Mouse (Mus musculus): ENCODE measurements around the gene Gjd3. TPM values are rescaled to one million over a fixed set of nuclear protein-coding genes. Genes with fewer than 3 reads are reported as not detected.
A peak's percentile ranks its signal among the peaks of the same experiment; 100 is the strongest.

Gjd3 gene
- polyA plus RNA-seq (2015; fragmentation: Nextera tagmentation; extraction: Ambion mirVana): 0.58 and 0.99 TPM in 2 replicates

GRCm38 (mm10) chr11:98982773-98983133 is at the start of gene Gjd3:
Gjd3 (minus strand) TSS chr11:98983016.
- H3K27me3 ChIP-seq: peaks cover 39% of the 10 kb centered on the region
- H3K4me3 ChIP-seq (replicated peaks): peak within 1 kb of the TSS; percentile 59
- WGBS: 1% methylated on average over 28 of the region's 28 CpGs

DNA sequence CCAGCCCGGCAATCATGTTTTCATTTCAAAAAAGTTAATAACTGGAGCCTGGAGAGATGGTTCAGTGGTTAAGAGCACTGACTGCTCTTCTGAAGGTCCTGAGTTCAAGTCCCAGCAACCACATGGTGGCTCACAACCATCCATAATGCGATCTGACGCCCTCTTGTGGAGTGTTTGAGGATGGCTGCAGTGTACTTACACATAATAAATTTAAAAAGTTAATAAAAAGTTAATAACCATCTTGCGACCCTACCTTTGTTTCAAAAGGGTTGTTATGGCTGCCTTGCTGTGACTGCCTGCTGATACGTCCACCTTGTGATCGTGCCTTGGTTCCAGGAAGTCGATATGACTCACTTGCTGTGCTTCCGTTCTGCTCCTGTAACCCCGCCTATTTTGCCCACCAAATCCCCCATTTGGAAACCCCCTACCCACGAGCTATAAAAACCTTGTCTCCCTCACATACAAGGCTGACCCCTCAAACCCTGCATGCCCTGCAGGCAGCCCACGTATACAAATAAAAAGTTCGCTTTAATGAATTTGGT is 44.2 kb upstream of the Gjd3 start:
- whole genome bisulfite sequencing: 92% methylated on average over 12 of the region's 12 CpGs
- Histone ChIP-seq H3K9me3 (no peaks in the 10 kb centered on the region), H3K36me3 (no peaks in the 10 kb centered on the region), H3K9ac (replicated peaks) (no peak overlapping the region), H3K4me2 (replicated peaks) (no peak overlapping the region), H3K4me1 (replicated peaks) (peaks cover 21% of the 10 kb centered on the region), H3K27ac (no peak overlapping the region), H3K4me3 (replicated peaks) (no peak overlapping the region), H3K27me3 (no peaks in the 10 kb centered on the region)
- no peak for ATAC-seq

More at GRCm38 (mm10) chr11:98982773-98983133, at the start of gene Gjd3:
- ATAC-seq: no peak; the same call in none of the 2 replicates
- Histone ChIP-seq H3K4me1 (replicated peaks) (peaks cover 20% of the 10 kb centered on the region), H3K9me3 (no peaks in the 10 kb centered on the region), H3K9ac (replicated peaks) (peak within 1 kb of the TSS; percentile 79), H3K4me2 (replicated peaks) (peak within 1 kb of the TSS; percentile 87), H3K27ac (peak within 1 kb of the TSS; percentile 92), H3K36me3 (no peaks in the 10 kb centered on the region)

DNA sequence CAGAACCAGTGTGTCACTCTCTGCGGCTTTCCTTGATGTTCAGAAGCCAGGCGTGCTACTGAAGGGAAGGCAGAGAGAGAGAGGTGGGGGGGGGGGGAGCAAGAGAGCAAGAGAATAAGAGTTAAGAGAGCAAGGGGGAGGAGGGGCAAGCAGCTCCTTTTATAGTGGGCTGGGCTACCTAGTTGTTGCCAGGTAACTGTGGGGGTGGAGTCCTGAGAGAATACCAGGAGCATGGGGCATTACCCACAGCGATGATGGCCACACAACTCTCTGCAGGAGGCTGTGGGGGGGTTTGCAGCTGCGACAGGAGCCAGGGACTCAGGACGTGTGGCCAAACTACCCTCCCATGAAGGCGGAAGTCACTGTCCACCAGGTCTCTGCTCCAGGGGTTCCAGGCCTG is 43.1 kb upstream of the Gjd3 start:
- no peak for ATAC-seq
- no peak overlapping the region for H3K27ac ChIP-seq
- H3K9ac ChIP-seq (replicated peaks): no peak overlapping the region
- H3K27me3 ChIP-seq: no peaks in the 10 kb centered on the region
- peaks cover 24% of the 10 kb centered on the region for H3K4me1 ChIP-seq (replicated peaks)
- no peaks in the 10 kb centered on the region for H3K9me3 ChIP-seq
- 89% methylated on average over 6 of the region's 6 CpGs for WGBS
- no peak overlapping the region for H3K4me3 ChIP-seq (replicated peaks)
- no peaks in the 10 kb centered on the region for H3K36me3 ChIP-seq
- no peak overlapping the region for H3K4me2 ChIP-seq (replicated peaks)

DNA sequence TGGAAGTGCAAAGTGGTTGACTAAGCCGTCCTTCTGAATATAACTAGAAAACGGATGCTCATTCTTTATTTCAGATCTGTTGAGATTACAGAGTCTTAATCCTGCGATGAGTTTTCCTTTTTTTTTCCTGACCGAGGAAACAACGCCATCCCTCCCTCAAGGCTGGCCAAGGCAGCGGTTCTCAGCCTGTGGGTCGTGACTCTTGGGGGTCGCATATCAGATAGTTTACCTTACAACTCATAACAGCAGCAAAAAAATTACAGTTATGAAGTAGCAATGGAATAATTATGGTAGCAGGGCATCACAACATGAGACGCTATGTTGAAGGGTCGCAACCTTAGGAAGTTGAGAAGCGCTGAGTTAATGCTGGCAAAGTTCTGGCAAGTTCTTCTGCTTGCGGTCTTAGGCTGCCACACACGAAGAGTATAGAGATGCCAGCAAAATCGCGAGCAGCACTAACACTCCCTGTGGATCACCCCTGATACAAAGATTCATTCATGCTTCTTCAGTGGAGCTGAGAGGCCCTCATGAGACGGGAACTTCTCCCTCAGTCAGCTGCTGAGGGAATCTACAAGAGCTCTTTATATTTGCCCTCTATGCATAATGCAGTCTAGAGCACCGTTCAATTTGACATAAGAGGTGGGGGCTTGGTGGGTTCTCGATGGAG is 41.8 kb upstream of the Gjd3 start:
- Histone ChIP-seq H3K4me2 (replicated peaks) (peak overlapping the region; percentile 48), H3K4me3 (replicated peaks) (peak overlapping the region; percentile 38), H3K27me3 (no peaks in the 10 kb centered on the region), H3K4me1 (replicated peaks) (peaks cover 24% of the 10 kb centered on the region), H3K9ac (replicated peaks) (no peak overlapping the region; the same call in 1 of the 2 replicates), H3K9me3 (no peaks in the 10 kb centered on the region), H3K36me3 (peaks cover 7% of the 10 kb centered on the region; the same call in 1 of the 2 replicates), H3K27ac (no peak overlapping the region)
- ATAC-seq: peak; percentile 46
- 54% methylated on average over 18 of the region's 18 CpGs for WGBS

- H3K9ac ChIP-seq (replicated peaks): peak within 1 kb of the TSS; percentile 70
- under 1% methylated on average over 54 of the region's 54 CpGs for WGBS
- peak within 1 kb of the TSS; percentile 73 for H3K4me2 ChIP-seq (replicated peaks)
- H3K27ac ChIP-seq: no peak within 1 kb of the TSS
- H3K36me3 ChIP-seq: peaks cover 7% of the 10 kb centered on the region; the same call in 1 of the 2 replicates
- H3K4me1 ChIP-seq (replicated peaks): peaks cover 24% of the 10 kb centered on the region
- H3K9me3 ChIP-seq: no peaks in the 10 kb centered on the region
- no peaks in the 10 kb centered on the region for H3K27me3 ChIP-seq
- peak; percentile 96 for ATAC-seq
- H3K4me3 ChIP-seq (replicated peaks): peak within 1 kb of the TSS; percentile 62
Observed at GRCm38 (mm10) chr11:99023500-99024467, 41.0 kb upstream of the Gjd3 start, which contains the start of gene Top2a. Top2a (minus strand) TSS chr11:99024189.

DNA sequence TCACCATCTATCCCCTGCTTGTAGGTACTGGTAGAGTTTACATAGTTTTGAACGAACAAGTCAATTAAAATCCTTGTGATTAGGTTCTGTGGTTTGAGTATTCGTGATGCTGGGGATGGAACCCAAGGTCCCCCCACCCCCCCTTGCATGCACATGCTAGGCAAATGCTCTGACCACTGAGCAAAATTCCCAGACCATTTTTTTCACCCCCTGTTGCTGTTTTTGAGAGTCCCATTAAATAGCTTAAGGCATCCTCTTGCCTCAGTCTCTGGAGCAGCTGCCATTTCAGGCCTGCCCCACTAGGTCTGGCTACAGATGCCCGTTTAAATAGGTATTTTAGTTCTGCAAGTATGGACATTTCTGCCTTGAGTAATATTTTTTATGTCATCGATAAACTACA is 40.3 kb upstream of the Gjd3 start:
- Histone ChIP-seq H3K4me2 (replicated peaks) (peak overlapping the region; percentile 73), H3K9ac (replicated peaks) (peak overlapping the region; percentile 70), H3K27ac (no peak overlapping the region), H3K9me3 (no peaks in the 10 kb centered on the region), H3K4me3 (replicated peaks) (peak overlapping the region; percentile 62), H3K27me3 (no peaks in the 10 kb centered on the region), H3K36me3 (peaks cover 7% of the 10 kb centered on the region; the same call in 1 of the 2 replicates), H3K4me1 (replicated peaks) (peaks cover 24% of the 10 kb centered on the region)
- no peak for ATAC-seq
- WGBS: 9% methylated on average over 4 of the region's 4 CpGs

DNA sequence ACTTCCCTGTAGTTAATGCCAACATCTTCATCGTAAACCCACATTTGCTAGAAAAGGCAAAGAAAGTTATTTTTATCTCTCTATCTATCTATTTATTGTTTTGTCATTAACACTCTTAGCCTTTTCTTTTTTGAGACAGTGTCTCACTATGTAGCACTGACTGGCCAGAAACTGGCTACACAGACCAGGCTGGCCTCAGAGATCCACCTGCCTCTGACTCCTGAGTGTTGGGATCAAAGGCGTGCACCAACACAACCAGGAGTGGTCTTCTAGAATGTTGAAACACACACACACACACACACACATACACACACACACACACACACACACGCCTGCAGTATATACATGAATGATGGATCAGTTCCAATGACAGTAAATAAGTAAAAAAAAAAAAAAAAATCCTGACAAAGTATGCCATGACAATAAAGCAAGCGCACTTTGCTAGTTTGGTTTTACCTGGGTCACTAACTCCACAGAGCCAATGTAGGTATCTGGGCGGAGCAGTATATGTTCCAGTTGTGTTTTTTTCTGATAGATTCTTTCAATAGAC is 39.6 kb upstream of the Gjd3 start:
- Histone ChIP-seq H3K36me3 (peaks cover 7% of the 10 kb centered on the region), H3K4me1 (replicated peaks) (peaks cover 24% of the 10 kb centered on the region), H3K27ac (no peak overlapping the region), H3K9ac (replicated peaks) (peak overlapping the region; percentile 70; the same call in 1 of the 2 replicates), H3K4me3 (replicated peaks) (peak overlapping the region; percentile 62), H3K27me3 (no peaks in the 10 kb centered on the region), H3K9me3 (no peaks in the 10 kb centered on the region), H3K4me2 (replicated peaks) (peak overlapping the region; percentile 73)
- WGBS: 84% methylated on average over 5 of the region's 5 CpGs
- ATAC-seq: no peak

GRCm38 (mm10) chr11:99019844-99020243 is 37.0 kb upstream of the Gjd3 start:
- peaks cover 24% of the 10 kb centered on the region for H3K4me1 ChIP-seq (replicated peaks)
- ATAC-seq: no peak
- no peak overlapping the region for H3K27ac ChIP-seq
- no peak overlapping the region for H3K9ac ChIP-seq (replicated peaks)
- 96% methylated on average over 6 of the region's 6 CpGs for whole genome bisulfite sequencing
- no peak overlapping the region for H3K4me2 ChIP-seq (replicated peaks)
- H3K36me3 ChIP-seq: peaks cover 17% of the 10 kb centered on the region
- no peaks in the 10 kb centered on the region for H3K27me3 ChIP-seq
- H3K4me3 ChIP-seq (replicated peaks): no peak overlapping the region
- no peaks in the 10 kb centered on the region for H3K9me3 ChIP-seq

- H3K27me3 ChIP-seq: no peaks in the 10 kb centered on the region
- H3K9ac ChIP-seq (replicated peaks): no peak overlapping the region
- no peak overlapping the region for H3K27ac ChIP-seq
- no peak overlapping the region for H3K4me3 ChIP-seq (replicated peaks)
- H3K36me3 ChIP-seq: peaks cover 31% of the 10 kb centered on the region
- ATAC-seq: no peak
- H3K4me1 ChIP-seq (replicated peaks): no peaks in the 10 kb centered on the region
- H3K4me2 ChIP-seq (replicated peaks): no peak overlapping the region
- no peaks in the 10 kb centered on the region for H3K9me3 ChIP-seq
- 90% methylated on average over 1 of the region's 1 CpGs for WGBS
Observed at GRCm38 (mm10) chr11:99013856-99014255, 31.0 kb upstream of the Gjd3 start.

- no peak for ATAC-seq
- Histone ChIP-seq H3K4me2 (replicated peaks) (no peak overlapping the region), H3K9ac (replicated peaks) (no peak overlapping the region), H3K27ac (no peak overlapping the region), H3K36me3 (peaks cover 28% of the 10 kb centered on the region), H3K4me1 (replicated peaks) (no peaks in the 10 kb centered on the region), H3K4me3 (replicated peaks) (no peak overlapping the region), H3K9me3 (no peaks in the 10 kb centered on the region), H3K27me3 (no peaks in the 10 kb centered on the region)
- 94% methylated on average over 5 of the region's 5 CpGs for WGBS
Observed at GRCm38 (mm10) chr11:99010706-99011105, 27.9 kb upstream of the Gjd3 start.

GRCm38 (mm10) chr11:99010124-99010523 is 27.3 kb upstream of the Gjd3 start:
- Histone ChIP-seq H3K9ac (replicated peaks) (no peak overlapping the region), H3K27me3 (no peaks in the 10 kb centered on the region), H3K4me2 (replicated peaks) (no peak overlapping the region), H3K36me3 (peaks cover 26% of the 10 kb centered on the region), H3K9me3 (no peaks in the 10 kb centered on the region), H3K27ac (no peak overlapping the region), H3K4me3 (replicated peaks) (no peak overlapping the region), H3K4me1 (replicated peaks) (no peaks in the 10 kb centered on the region)
- WGBS: 87% methylated on average over 4 of the region's 4 CpGs
- ATAC-seq: no peak
